Mouse (Mus musculus) liver, embryonic 16.5 days (tissue): Measurements from ENCODE around the gene Ralgapa1. TPM values are rescaled to one million over a fixed set of nuclear protein-coding genes. Genes with fewer than 3 reads are reported as not detected.

Experiments
- ATAC-seq: fragments of 200-750 bp; cut with Nextera tagmentation; 2 replicates; pipeline ENCODE4 v1.8.0; 2017; ENCODE audit warnings: low read depth, mild to moderate bottlenecking, moderate number of reproducible peaks, moderate library complexity
- H3K27ac ChIP-seq: fragments of 300-500 bp; sonication (generic); 2 replicates; pipeline ENCODE4 v1.5.1; 2014; ENCODE audit warnings: mild to moderate bottlenecking, low read length
- H3K27me3 ChIP-seq: fragments of 300-500 bp; sonication (generic); 2 replicates; pipeline ENCODE4 v1.6.1; 2014; ENCODE audit warnings: low read depth, low read length, mixed read lengths; ENCODE audit not compliant: control insufficient read depth, insufficient read depth
- H3K36me3 ChIP-seq: fragments of 300-500 bp; sonication (generic); 2 replicates; pipeline ENCODE4 v1.6.1; 2014; ENCODE audit warnings: mild to moderate bottlenecking; ENCODE audit not compliant: control insufficient read depth, insufficient read depth
- H3K4me1 ChIP-seq: fragments of 300-500 bp; sonication (generic); 2 replicates; pipeline ENCODE4 v1.6.1; 2014; ENCODE audit warnings: low read depth, low read length, mixed read lengths; ENCODE audit not compliant: control insufficient read depth
- H3K4me2 ChIP-seq: fragments of 300-500 bp; sonication (generic); 2 replicates; pipeline ENCODE4 v1.6.1; 2014; ENCODE audit warnings: low read depth, low read length, mixed read lengths
- H3K4me3 ChIP-seq: fragments of 300-500 bp; sonication (generic); 2 replicates; pipeline ENCODE4 v1.5.1; 2014; ENCODE audit warnings: low read depth, mild to moderate bottlenecking, low read length
- H3K9ac ChIP-seq: fragments of 300-500 bp; sonication (generic); 2 replicates; pipeline ENCODE4 v1.6.1; 2014; ENCODE audit warnings: low read depth, low read length
- H3K9me3 ChIP-seq: fragments of 300-500 bp; sonication (generic); replicated peaks from 2 replicates; pipeline ENCODE4 v1.6.1; 2016; ENCODE audit warnings: low read length; ENCODE audit not compliant: control insufficient read depth
- WGBS: fragments of 180-500 bp; shearing (Covaris S2); extraction: QIAGEN DNeasy Blood & Tissue Kit; methylation state at CpG from one replicate; pipeline ENCODE4 v1.1.7; 2014; ENCODE audit not compliant: insufficient replicate concordance; 5-methylcytosine and 5-hydroxymethylcytosine counted together
- polyA plus RNA-seq: library from polyadenylated mRNA; unstranded; fragments of >200 nt; fragmentation: Nextera tagmentation; extraction: Ambion mirVana; gene quantifications from 2 replicates; pipeline ENCODE4 v1.2.1, GENCODE M21; 2015

Ralgapa1 gene
- polyA plus RNA-seq, 1 experiment from 2014 or later: 3.2 TPM

- no peaks in the 10 kb centered on the region for H3K36me3 ChIP-seq
- WGBS: 52% methylated on average over 4 of the region's 4 CpGs
- peaks cover 8% of the 10 kb centered on the region for H3K4me1 ChIP-seq
- no peak overlapping the region for H3K4me3 ChIP-seq
- ATAC-seq: no peak
- H3K27ac ChIP-seq: no peak overlapping the region
- no peaks in the 10 kb centered on the region for H3K27me3 ChIP-seq
- H3K4me2 ChIP-seq: no peak overlapping the region
- H3K9ac ChIP-seq: no peak overlapping the region
- H3K9me3 ChIP-seq: no peaks in the 10 kb centered on the region
Observed at GRCm38 (mm10) chr12:55626711-55627110, 194.3 kb downstream of the Ralgapa1 start.

- 46% methylated on average over 5 of the region's 5 CpGs for WGBS
- H3K4me3 ChIP-seq: no peak overlapping the region
- no peaks in the 10 kb centered on the region for H3K27me3 ChIP-seq
- peaks cover 8% of the 10 kb centered on the region for H3K4me1 ChIP-seq
- H3K9ac ChIP-seq: no peak overlapping the region
- no peaks in the 10 kb centered on the region for H3K36me3 ChIP-seq
- peak; percentile 76 for ATAC-seq
- no peak overlapping the region for H3K27ac ChIP-seq
- H3K9me3 ChIP-seq: no peaks in the 10 kb centered on the region
- H3K4me2 ChIP-seq: 0 out of 2 replicates have a peak overlapping the region, but pooled peaks have one; percentile 31
Observed at GRCm38 (mm10) chr12:55623254-55623653, 197.7 kb downstream of the Ralgapa1 start.

DNA sequence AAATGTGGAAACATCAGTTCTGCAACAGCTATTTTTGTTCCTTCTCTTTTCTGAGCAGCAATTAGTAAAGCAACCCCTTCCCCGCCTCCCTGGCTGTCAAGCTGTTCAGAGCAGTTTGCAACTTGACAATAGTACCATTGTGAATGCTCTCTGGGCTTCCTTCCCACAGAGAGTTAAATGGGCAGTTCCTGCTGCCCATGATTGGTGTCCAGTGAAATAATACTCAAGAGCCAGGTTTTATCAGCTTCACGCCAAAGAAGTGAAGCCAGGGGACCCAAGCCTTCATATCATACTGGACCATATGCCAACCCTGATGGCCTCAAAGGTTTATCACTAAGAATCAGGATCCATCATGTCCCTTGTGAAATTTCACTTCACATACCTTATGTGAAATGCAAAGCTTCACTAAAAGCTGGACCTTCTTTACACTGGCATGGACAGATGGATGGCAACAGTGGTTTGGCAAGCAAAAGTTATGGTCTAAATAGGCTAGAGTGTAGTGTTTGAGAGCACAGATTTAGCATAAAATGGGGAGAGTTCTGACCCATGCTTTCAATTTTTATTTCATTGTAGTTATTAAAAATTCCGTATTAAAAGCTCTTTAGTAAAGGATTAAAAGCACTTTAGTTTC lies 198.2 kb downstream of the Ralgapa1 start:
- ATAC-seq: peak; percentile 82
- no peak overlapping the region for H3K9ac ChIP-seq
- H3K9me3 ChIP-seq: no peaks in the 10 kb centered on the region
- peaks cover 8% of the 10 kb centered on the region for H3K4me1 ChIP-seq
- H3K4me2 ChIP-seq: peak overlapping the region; percentile 31; the same call in 1 of the 2 replicates
- H3K27ac ChIP-seq: no peak overlapping the region
- WGBS: 44% methylated on average over 3 of the region's 3 CpGs
- H3K27me3 ChIP-seq: no peaks in the 10 kb centered on the region
- H3K36me3 ChIP-seq: no peaks in the 10 kb centered on the region
- no peak overlapping the region for H3K4me3 ChIP-seq

DNA sequence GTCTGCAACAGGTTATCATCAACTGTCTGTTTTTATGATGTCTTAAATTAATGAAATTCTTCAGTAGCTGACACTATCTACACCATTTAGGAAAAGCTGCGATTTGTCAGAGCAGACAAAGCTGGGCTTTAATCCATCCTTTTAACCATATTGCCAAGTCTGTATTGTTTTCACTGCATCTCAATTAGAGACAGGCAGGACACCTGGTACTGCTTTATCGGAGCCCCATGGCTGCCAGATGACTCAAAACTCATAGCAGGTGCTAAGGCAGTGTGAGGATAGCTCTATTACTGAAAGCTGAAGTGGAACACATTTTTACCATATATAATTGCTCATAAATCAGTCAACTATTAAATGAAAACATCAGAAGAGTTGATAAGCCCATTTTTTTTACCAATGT lies 200.6 kb downstream of the Ralgapa1 start:
- no peak overlapping the region for H3K4me3 ChIP-seq
- 77% methylated on average over 2 of the region's 2 CpGs for WGBS
- H3K9ac ChIP-seq: no peak overlapping the region
- ATAC-seq: no peak
- no peaks in the 10 kb centered on the region for H3K27me3 ChIP-seq
- H3K4me2 ChIP-seq: no peak overlapping the region
- H3K4me1 ChIP-seq: peaks cover 8% of the 10 kb centered on the region
- no peaks in the 10 kb centered on the region for H3K9me3 ChIP-seq
- H3K27ac ChIP-seq: no peak overlapping the region
- no peaks in the 10 kb centered on the region for H3K36me3 ChIP-seq

- no peaks in the 10 kb centered on the region for H3K27me3 ChIP-seq
- no peaks in the 10 kb centered on the region for H3K4me1 ChIP-seq
- no peak overlapping the region for H3K4me3 ChIP-seq
- ATAC-seq: 0 out of 2 replicates have a peak, but pooled peaks have one; percentile 37
- no peaks in the 10 kb centered on the region for H3K36me3 ChIP-seq
- no peak overlapping the region for H3K9ac ChIP-seq
- no peak overlapping the region for H3K4me2 ChIP-seq
- H3K27ac ChIP-seq: no peak overlapping the region
- H3K9me3 ChIP-seq: no peaks in the 10 kb centered on the region
- 25% methylated on average over 2 of the region's 2 CpGs for WGBS
Observed at GRCm38 (mm10) chr12:55610812-55611211, 210.2 kb downstream of the Ralgapa1 start.

- 49% methylated on average over 4 of the region's 4 CpGs for WGBS
- Histone ChIP-seq H3K9me3 (no peaks in the 10 kb centered on the region), H3K27ac (no peak overlapping the region), H3K27me3 (no peaks in the 10 kb centered on the region), H3K4me2 (no peak overlapping the region), H3K4me1 (no peaks in the 10 kb centered on the region), H3K9ac (no peak overlapping the region), H3K4me3 (no peak overlapping the region), H3K36me3 (no peaks in the 10 kb centered on the region)
- no peak for ATAC-seq
Observed at GRCm38 (mm10) chr12:55607902-55608301, 213.1 kb downstream of the Ralgapa1 start.

DNA sequence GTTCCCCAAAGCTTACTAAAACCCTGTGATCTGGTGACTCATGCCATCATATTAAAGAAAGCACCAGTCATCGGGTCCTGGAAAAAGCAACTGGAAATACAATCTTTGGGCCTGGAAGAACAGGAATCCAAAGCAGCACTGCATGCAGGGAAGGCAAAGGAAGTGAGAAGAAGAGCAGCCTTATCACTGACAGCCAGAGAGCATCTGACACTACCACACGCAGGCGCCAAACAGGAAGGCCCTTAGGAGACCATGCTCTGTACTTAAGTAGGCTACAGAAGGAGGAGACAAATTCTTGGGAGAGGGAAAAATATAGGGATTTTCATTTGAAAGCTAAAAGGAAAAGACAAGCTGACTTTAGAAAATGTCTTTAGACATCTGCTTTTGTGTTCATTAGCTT lies 216.6 kb downstream of the Ralgapa1 start:
- H3K4me2 ChIP-seq: no peak overlapping the region
- no peaks in the 10 kb centered on the region for H3K36me3 ChIP-seq
- no peaks in the 10 kb centered on the region for H3K9me3 ChIP-seq
- H3K27me3 ChIP-seq: peaks cover 21% of the 10 kb centered on the region
- no peak overlapping the region for H3K4me3 ChIP-seq
- H3K27ac ChIP-seq: no peak overlapping the region
- no peak overlapping the region for H3K9ac ChIP-seq
- ATAC-seq: no peak
- WGBS: 25% methylated on average over 3 of the region's 3 CpGs
- H3K4me1 ChIP-seq: peaks cover 4% of the 10 kb centered on the region; the same call in 1 of the 2 replicates

DNA sequence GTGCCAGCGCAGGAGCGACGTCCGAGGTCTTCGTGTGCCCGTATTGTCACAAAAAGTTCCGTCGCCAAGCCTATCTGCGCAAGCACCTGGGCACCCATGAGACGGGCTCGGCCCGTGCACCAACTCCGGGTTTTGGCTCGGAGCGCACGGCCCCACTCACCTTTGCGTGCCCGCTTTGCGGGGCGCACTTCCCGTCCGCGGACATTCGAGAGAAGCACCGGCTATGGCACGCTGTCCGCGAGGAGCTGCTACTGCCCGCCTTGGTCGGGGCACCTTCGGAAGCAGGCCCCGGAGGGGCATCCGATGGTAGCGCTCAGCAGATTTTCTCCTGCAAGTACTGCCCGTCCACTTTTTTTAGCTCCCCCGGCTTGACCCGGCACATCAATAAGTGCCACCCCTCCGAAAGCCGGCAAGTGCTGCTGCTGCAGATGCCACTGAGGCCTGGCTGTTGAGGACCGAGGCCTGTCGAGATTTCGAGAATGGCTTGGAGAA lies 220.4 kb downstream of the Ralgapa1 start:
- Histone ChIP-seq H3K4me1 (peaks cover 10% of the 10 kb centered on the region), H3K27me3 (peaks cover 45% of the 10 kb centered on the region), H3K9ac (no peak overlapping the region), H3K4me2 (peak overlapping the region; percentile 65), H3K27ac (no peak overlapping the region), H3K36me3 (no peaks in the 10 kb centered on the region), H3K4me3 (peak overlapping the region; percentile 17; the same call in 1 of the 2 replicates), H3K9me3 (no peaks in the 10 kb centered on the region)
- WGBS: 7% methylated on average over 42 of the region's 42 CpGs
- no peak for ATAC-seq

GRCm38 (mm10) chr12:55599639-55600502 lies 221.1 kb downstream of the Ralgapa1 start:
- Histone ChIP-seq H3K4me3 (peak overlapping the region; percentile 50), H3K4me1 (peaks cover 10% of the 10 kb centered on the region), H3K27me3 (peaks cover 45% of the 10 kb centered on the region), H3K27ac (no peak overlapping the region), H3K9ac (no peak overlapping the region), H3K4me2 (peak overlapping the region; percentile 65), H3K9me3 (no peaks in the 10 kb centered on the region), H3K36me3 (no peaks in the 10 kb centered on the region)
- peak; percentile 60 for ATAC-seq
- WGBS: 1% methylated on average over 109 of the region's 109 CpGs
